Mouse (Mus musculus): ENCODE data around the gene Mus81. TPM values are rescaled to one million over a fixed set of nuclear protein-coding genes. Genes with fewer than 3 reads are reported as not detected.

Mus81 gene
- total RNA-seq, 1 experiment, result 31.3 TPM

DNA sequence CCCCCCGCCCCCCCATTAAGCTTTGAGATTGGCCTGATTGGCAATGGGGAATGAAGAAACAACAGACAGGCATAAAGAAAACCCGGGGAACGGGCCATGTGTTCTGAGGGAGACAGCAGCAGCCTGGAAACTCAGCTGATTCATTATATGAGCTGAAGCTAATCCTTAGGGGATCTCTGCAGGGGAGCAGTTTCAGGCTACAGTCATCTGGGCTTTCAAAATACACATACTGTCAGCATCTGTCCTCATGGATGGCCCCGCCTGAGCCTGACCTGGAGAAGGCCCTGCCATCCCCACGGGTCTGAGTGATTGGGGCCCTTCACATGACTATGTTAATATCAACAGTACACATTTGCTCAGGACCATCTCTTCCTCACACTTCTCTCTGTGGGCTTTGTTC, 16.4 kb downstream of the Mus81 start:
- H3K27ac ChIP-seq (ENCODE audit: insufficient read depth, low read depth, low read length, poor library complexity, severe bottlenecking), result no peak overlapping the region
- no peak overlapping the region for H3K4me3 ChIP-seq (ENCODE audit: insufficient read depth in 1 of 2, low read depth in 1 of 2, low read length in 2 of 2, poor library complexity in 1 of 2, severe bottlenecking in 1 of 2)
- peaks cover 4 to 5% of the 10 kb centered on the region in 2 experiments; a peak in 2 of 4 replicates for H3K4me1 ChIP-seq (ENCODE audit: control insufficient read depth in 2 of 2, insufficient read depth in 2 of 2, low read length in 2 of 2, poor library complexity in 1 of 2)
- in situ Hi-C loops (cut with MboI; ENCODE audit: low sequenced_read_pairs in 2 of 2, unreplicated experiment in 2 of 2), result no loop called here
- TF ChIP-seq ZNF384 (IDR thresholded peaks at IDR 0.05; ENCODE audit: low read depth, low read length), result no peak
- no peak for TF ChIP-seq HCFC1 (IDR thresholded peaks at IDR 0.05; ENCODE audit: borderline replicate concordance, insufficient read depth, low read length)
- no peak for TF ChIP-seq MAFK (IDR thresholded peaks at IDR 0.05; ENCODE audit: insufficient read depth, low read depth, low read length)
- no peak for TF ChIP-seq ZC3H11A (IDR thresholded peaks at IDR 0.05; ENCODE audit: borderline replicate concordance, low read depth, low read length)
- H3K9me3 ChIP-seq (ENCODE audit: control insufficient read depth, insufficient read depth, low read depth, low read length), result no peaks in the 10 kb centered on the region
- H3K9ac ChIP-seq (ENCODE audit: insufficient read depth, low read depth, low read length, poor library complexity, severe bottlenecking), result no peak overlapping the region
- DNase-seq (ENCODE audit: low read depth, low spot score), result no peak
- peaks cover 2% of the 10 kb centered on the region; the same call in 1 of the 2 replicates for H3K36me3 ChIP-seq (ENCODE audit: control insufficient read depth, insufficient read depth, low read length, poor library complexity, severe bottlenecking)

- H3K27ac ChIP-seq (ENCODE audit: insufficient read depth, low read depth, low read length, poor library complexity, severe bottlenecking), result no peak within 1 kb of the TSS
- TF ChIP-seq ZC3H11A (IDR thresholded peaks at IDR 0.05; ENCODE audit: borderline replicate concordance, low read depth, low read length) (no peak), ZNF384 (IDR thresholded peaks at IDR 0.05; ENCODE audit: low read depth, low read length) (no peak), CHD2 (IDR thresholded peaks at IDR 0.05; ENCODE audit: low read depth, low read length) (no peak), MAFK (IDR thresholded peaks at IDR 0.05; ENCODE audit: insufficient read depth, low read depth, low read length) (no peak), HCFC1 (IDR thresholded peaks at IDR 0.05; ENCODE audit: borderline replicate concordance, insufficient read depth, low read length) (no peak)
Observed at GRCm38 (mm10) chr19:5468374-5468773, 19.8 kb downstream of the Mus81 start, which contains the start of gene Ctsw. TSS of gene Ctsw (minus strand) at chr19:5468507.

GRCm38 (mm10) chr19:5466916-5467500, 21.2 kb downstream of the Mus81 start:
- no peak for DNase-seq (ENCODE audit: low read depth, low spot score)
- Histone ChIP-seq H3K9me3 (ENCODE audit: control insufficient read depth, insufficient read depth, low read depth, low read length) (no peaks in the 10 kb centered on the region), H3K4me1 (ENCODE audit: control insufficient read depth in 2 of 2, insufficient read depth in 2 of 2, low read length in 2 of 2, poor library complexity in 1 of 2) (peaks cover 7 to 13% of the 10 kb centered on the region in 2 experiments; a peak in 3 of 4 replicates), H3K9ac (ENCODE audit: insufficient read depth, low read depth, low read length, poor library complexity, severe bottlenecking) (no peak overlapping the region), H3K4me3 (ENCODE audit: insufficient read depth in 1 of 2, low read depth in 1 of 2, low read length in 2 of 2, poor library complexity in 1 of 2, severe bottlenecking in 1 of 2) (no peak overlapping the region), H3K27ac (ENCODE audit: insufficient read depth, low read depth, low read length, poor library complexity, severe bottlenecking) (no peak overlapping the region), H3K36me3 (ENCODE audit: control insufficient read depth, insufficient read depth, low read length, poor library complexity, severe bottlenecking) (peaks cover 31% of the 10 kb centered on the region)
- TF ChIP-seq HCFC1 (IDR thresholded peaks at IDR 0.05; ENCODE audit: borderline replicate concordance, insufficient read depth, low read length) (no peak), CHD2 (IDR thresholded peaks at IDR 0.05; ENCODE audit: low read depth, low read length) (no peak), ZNF384 (IDR thresholded peaks at IDR 0.05; ENCODE audit: low read depth, low read length) (no peak), MAFK (IDR thresholded peaks at IDR 0.05; ENCODE audit: insufficient read depth, low read depth, low read length) (no peak), ZC3H11A (IDR thresholded peaks at IDR 0.05; ENCODE audit: borderline replicate concordance, low read depth, low read length) (no peak)
- in situ Hi-C loops (cut with MboI; ENCODE audit: low sequenced_read_pairs in 2 of 2, unreplicated experiment in 2 of 2), result no loop called here

More at GRCm38 (mm10) chr19:5468374-5468773, 19.8 kb downstream of the Mus81 start, which contains the start of gene Ctsw:
- in situ Hi-C loops (cut with MboI; ENCODE audit: low sequenced_read_pairs in 2 of 2, unreplicated experiment in 2 of 2), result no loop called here
- H3K4me3 ChIP-seq (ENCODE audit: insufficient read depth in 1 of 2, low read depth in 1 of 2, low read length in 2 of 2, poor library complexity in 1 of 2, severe bottlenecking in 1 of 2), result no peak within 1 kb of the TSS
- peaks cover 7 to 13% of the 10 kb centered on the region in 2 experiments; a peak in 3 of 4 replicates for H3K4me1 ChIP-seq (ENCODE audit: control insufficient read depth in 2 of 2, insufficient read depth in 2 of 2, low read length in 2 of 2, poor library complexity in 1 of 2)
- H3K9ac ChIP-seq (ENCODE audit: insufficient read depth, low read depth, low read length, poor library complexity, severe bottlenecking), result no peak within 1 kb of the TSS
- H3K9me3 ChIP-seq (ENCODE audit: control insufficient read depth, insufficient read depth, low read depth, low read length), result no peaks in the 10 kb centered on the region
- no peak for DNase-seq (ENCODE audit: low read depth, low spot score)
- H3K36me3 ChIP-seq (ENCODE audit: control insufficient read depth, insufficient read depth, low read length, poor library complexity, severe bottlenecking), result peaks cover 23% of the 10 kb centered on the region

DNA sequence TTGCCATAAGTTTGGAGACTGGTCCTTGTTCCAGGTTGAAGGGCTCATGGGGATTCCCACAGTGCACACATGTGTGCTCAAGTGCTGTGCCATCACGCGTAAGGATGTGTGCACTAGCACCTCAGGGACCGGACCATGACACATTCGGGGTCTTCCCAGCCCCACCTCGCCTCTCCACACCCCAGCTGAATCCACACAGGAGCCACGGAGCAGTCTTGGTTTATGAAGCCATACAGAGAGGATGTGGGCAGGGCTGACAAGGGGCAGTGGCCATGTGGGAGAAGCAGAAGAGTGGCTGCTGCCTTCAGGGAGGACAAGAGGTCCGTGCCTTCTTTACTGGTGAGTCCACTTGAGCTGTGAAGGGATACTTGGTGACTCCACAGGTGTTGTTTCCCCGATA, 23.2 kb downstream of the Mus81 start:
- H3K9me3 ChIP-seq (ENCODE audit: control insufficient read depth, insufficient read depth, low read depth, low read length), result no peaks in the 10 kb centered on the region
- DNase-seq (ENCODE audit: low read depth, low spot score), result no peak
- H3K4me3 ChIP-seq (ENCODE audit: insufficient read depth in 1 of 2, low read depth in 1 of 2, low read length in 2 of 2, poor library complexity in 1 of 2, severe bottlenecking in 1 of 2), result no peak overlapping the region
- no peak overlapping the region for H3K9ac ChIP-seq (ENCODE audit: insufficient read depth, low read depth, low read length, poor library complexity, severe bottlenecking)
- H3K36me3 ChIP-seq (ENCODE audit: control insufficient read depth, insufficient read depth, low read length, poor library complexity, severe bottlenecking), result peaks cover 31% of the 10 kb centered on the region
- H3K4me1 ChIP-seq (ENCODE audit: control insufficient read depth in 2 of 2, insufficient read depth in 2 of 2, low read length in 2 of 2, poor library complexity in 1 of 2), result peaks cover 7 to 13% of the 10 kb centered on the region in 2 experiments; a peak in 3 of 4 replicates
- in situ Hi-C loops (cut with MboI; ENCODE audit: low sequenced_read_pairs in 2 of 2, unreplicated experiment in 2 of 2), result no loop called here
- no peak overlapping the region for H3K27ac ChIP-seq (ENCODE audit: insufficient read depth, low read depth, low read length, poor library complexity, severe bottlenecking)
- TF ChIP-seq ZNF384 (IDR thresholded peaks at IDR 0.05; ENCODE audit: low read depth, low read length) (no peak), ZC3H11A (IDR thresholded peaks at IDR 0.05; ENCODE audit: borderline replicate concordance, low read depth, low read length) (no peak), MAFK (IDR thresholded peaks at IDR 0.05; ENCODE audit: insufficient read depth, low read depth, low read length) (no peak), HCFC1 (IDR thresholded peaks at IDR 0.05; ENCODE audit: borderline replicate concordance, insufficient read depth, low read length) (no peak), CHD2 (IDR thresholded peaks at IDR 0.05; ENCODE audit: low read depth, low read length) (no peak)

All from ES-E14 (cell line).